Mouse (Mus musculus) lung, postnatal 0 days (tissue): ENCODE data around the gene Ltbp4.

Experiments
- CTCF ChIP-seq: IDR thresholded peaks from 2 replicates; pipeline ENCODE4 v1.5.1; 2016; ENCODE audit warnings: antibody characterized with exemption, mild to moderate bottlenecking
- EP300 ChIP-seq: IDR thresholded peaks from 2 replicates; pipeline ENCODE4 v1.6.1; 2016; ENCODE audit warnings: antibody characterized with exemption, mild to moderate bottlenecking, control low read depth

GRCm38 (mm10) chr7:27264761-27265160 is 72.7 kb downstream of the Ltbp4 start:
- TF ChIP-seq CTCF, result no peak
- no peak for TF ChIP-seq EP300
